Mouse (Mus musculus): ENCODE results near the gene Tmem72.

Gene Tmem72

DNA sequence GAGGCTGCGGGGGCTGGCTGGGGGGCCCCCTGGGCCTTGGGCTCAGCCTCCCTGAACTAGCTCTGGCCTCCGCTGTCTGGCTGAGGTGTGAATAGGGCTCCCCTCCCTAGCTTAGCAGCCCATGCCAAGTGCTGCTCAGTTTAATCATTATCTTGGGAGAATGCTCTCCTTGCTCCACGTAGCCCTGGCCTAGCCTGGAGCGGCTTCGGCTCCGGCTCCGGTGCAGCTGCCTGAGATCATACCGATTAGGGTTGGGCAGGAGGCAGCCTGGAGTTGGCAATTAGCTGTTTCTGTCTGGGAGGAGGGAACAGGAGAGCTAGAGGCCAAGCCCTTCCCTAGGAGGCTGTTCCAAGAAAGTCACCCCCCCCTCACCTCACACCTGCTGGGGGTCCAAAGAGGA is at the start of gene Tmem72:
TSS of gene Tmem72 (minus strand) at position 248 of the 400 bp plus-strand sequence.
- DNase-seq (ENCODE audit: low read depth), result no peak

DNA sequence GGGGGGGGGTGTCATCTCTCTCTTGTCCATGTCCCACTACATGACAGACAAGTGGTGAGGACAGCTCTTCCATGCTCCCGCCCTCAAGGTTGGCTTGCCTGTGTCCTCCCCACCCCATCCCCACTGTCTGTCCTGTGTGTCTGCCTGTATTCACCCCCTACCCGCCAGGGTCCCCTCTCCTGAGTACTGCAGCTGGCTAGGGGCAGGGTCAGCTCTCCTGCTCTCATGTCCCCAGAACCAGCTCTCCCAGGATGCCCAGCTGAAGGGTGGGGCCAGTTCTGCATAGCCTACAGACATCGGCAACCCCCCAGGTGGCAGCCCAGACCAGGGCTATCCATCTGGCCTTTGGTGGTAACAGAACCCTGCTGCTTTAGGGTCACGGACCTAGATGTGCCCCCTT is 47.8 kb upstream of the Tmem72 start:
- DNase-seq (ENCODE audit: low read depth), result no peak

GRCm38 (mm10) chr6:116762333-116762732 is 45.6 kb upstream of the Tmem72 start:
- no peak for DNase-seq (ENCODE audit: low read depth)

DNA sequence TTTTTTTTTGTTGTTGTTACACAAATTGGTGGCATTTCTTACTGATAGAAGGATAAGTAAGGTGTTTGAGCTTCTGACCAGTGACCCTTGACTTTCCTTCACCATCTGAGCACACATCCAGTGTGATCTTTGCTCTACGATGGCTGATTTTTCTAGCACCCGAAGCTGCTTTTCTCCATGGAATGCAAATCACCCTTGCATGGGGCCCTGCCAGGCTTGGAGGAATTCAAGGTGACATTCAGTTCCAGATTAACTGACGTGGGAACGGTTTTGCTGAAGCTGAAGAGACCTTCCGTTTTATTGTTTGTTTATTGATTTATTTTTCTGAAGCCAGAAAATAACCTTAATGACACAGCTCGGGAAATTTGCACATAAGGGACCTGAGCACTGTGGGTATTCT is 43.5 kb upstream of the Tmem72 start:
- DNase-seq (ENCODE audit: low read depth), result no peak

GRCm38 (mm10) chr6:116756364-116756763 is 39.7 kb upstream of the Tmem72 start:
- DNase-seq (ENCODE audit: low read depth), result peak; percentile 24

DNA sequence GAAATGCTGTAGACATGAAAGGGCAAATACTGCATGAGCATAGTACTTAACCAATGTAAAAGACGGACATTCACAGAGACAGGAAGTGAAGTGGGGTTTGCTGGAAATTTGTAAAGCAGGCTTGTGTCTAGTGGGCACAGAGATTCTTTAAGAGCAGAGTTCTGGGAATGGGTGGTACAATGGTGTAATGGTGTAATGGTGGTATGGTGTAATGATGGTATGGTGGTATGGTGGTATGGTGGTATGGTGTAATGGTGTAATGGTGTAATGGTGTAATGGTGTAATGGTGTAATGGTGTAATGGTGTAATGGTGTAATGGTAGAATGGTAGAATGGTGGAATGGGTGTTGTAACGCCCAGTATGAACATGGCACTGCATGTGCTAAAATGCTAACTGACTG is 21.3 kb upstream of the Tmem72 start:
- peak; percentile 11 for DNase-seq (ENCODE audit: low read depth)

- no peak for DNase-seq (ENCODE audit: low read depth)
Observed at GRCm38 (mm10) chr6:116735361-116735760, 18.6 kb upstream of the Tmem72 start.

GRCm38 (mm10) chr6:116733577-116733976 is 16.9 kb upstream of the Tmem72 start:
- DNase-seq (ENCODE audit: low read depth), result no peak

DNA sequence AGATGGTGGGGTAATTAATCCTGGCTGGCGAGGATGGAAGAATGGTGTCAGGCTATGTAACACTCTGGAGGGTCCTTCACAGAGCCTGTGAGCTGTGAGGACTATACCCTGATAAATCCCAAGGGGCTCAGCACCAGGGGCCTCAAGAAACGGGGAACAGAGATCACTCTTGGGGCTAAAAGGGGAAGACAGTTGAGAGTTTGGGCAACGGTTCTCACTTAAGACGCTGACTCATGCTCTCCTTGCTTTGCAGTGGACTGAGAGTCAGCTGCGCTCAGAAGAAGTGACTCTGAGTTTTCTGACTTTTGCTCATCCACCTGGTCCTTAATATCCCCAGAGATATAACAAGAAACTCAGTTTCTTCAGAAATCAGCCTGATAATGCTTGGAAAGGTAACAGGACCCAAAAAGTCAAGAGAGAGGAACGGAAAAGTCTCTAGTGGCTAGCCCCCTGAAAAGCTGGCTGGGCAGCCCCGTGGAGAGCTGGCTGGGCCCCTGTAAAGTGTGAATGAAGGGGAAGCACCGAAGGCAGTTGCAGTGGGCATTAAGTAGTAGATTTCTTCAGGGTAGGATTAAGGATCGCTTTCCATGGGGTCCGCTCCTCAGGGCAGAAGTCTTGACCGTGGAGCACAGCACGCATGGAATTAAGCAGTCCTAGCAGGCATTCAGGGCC is 7.9 kb upstream of the Tmem72 start:
- peak; percentile 53 for DNase-seq (ENCODE audit: low read depth)

DNA sequence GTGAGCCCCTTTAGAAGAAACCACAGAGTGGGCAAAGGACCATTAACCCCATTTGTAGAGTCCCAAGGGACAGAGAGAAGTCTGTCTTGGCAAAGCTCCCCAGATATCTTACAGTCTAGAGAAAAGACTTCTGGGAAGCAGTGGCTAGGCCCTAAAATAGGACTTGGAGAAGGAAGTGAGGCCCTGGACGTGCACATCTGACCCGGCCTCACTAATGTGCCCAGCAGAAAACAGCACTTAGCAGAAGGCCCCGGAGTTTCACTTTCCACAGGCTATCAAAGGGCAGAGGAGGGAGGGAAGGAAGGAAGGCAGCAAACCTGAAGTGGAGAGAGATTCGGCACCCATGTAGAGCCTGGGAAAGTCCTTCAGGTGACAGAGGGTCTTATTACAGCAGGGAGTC is 2.2 kb upstream of the Tmem72 start:
- DNase-seq (ENCODE audit: low read depth), result no peak

DNA sequence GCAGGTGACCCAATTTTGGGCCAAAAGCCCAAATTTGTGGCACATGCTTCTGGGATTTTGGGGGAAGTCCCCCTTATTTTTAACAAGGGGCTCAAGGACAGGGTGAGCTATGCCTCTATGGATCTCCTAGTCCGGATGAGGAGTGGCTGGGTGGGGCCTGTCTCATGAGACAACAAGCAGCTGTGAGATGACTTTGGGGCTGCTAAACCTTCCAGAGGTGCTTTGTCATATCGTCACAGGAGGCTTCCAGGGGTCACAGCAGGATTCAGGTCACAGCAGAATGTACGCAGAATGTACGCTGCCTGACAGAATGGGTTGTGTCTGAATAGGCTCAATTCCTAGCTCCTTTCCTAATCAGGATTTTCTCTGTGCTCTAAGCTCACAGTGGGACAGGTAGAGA is 1.6 kb upstream of the Tmem72 start:
- no peak for DNase-seq (ENCODE audit: low read depth)

DNA sequence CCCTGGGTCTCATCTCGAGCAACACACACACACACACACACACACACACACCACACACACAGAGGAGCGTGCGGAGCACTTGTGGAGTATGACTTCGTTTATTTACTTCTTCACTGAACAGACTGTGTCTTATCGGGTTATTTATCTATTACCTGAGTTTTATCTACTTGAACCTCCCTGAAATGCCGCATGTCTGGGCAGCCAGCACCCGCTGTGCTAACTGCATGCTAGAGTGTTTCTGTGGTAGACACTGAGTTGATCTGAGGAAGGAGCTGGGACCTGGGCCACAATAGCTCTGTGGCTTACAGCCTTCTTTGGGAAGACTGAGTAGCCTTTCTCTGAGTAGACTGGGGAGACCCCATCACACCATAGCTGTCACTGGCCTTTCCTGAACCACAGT is 1.1 kb upstream of the Tmem72 start:
- DNase-seq (ENCODE audit: low read depth), result no peak

- DNase-seq (ENCODE audit: low read depth), result no peak
Observed at GRCm38 (mm10) chr6:116715166-116715565, 1.5 kb downstream of the Tmem72 start.

GRCm38 (mm10) chr6:116714576-116714975 is 2.1 kb downstream of the Tmem72 start:
- DNase-seq (ENCODE audit: low read depth), result no peak

DNA sequence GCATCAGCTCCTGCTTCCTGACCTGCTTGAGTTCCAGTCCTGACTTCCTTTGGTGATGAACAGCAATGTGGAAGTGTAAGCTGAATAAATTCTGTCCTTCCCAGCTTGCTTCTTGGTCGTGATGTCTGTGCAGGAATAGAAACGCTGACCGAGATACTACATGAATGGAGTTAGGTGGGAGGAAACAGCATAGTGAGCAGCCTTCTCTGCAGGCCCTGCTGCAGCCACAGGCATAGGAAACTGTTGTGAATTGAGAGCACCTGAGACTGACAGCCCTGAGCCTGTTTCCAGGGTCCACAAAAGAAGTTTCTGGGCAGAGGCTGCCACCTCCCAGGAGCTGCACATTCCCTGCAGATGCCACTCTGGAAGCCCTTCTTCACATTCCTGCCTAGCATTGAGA is 2.7 kb downstream of the Tmem72 start:
- DNase-seq (ENCODE audit: low read depth), result no peak

DNA sequence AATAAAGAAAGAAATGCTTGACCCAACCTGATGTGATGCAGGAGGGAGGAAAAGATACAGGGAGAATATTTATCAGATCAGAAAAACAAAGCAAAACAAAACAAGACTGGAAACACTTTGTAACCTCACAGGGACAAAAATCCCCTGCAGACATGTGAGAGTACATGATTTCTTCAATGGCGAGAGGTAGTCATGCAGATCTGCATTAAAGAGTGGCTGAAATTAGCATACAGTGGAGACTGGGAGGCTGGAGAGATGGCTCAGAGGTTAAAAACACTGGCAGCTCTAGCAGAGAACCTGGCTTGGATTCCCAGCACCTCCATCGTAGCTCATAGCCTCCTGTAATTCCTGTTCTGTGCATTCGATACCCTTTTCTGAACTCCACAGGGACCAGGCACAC is 4.2 kb downstream of the Tmem72 start:
- no peak for DNase-seq (ENCODE audit: low read depth)

DNA sequence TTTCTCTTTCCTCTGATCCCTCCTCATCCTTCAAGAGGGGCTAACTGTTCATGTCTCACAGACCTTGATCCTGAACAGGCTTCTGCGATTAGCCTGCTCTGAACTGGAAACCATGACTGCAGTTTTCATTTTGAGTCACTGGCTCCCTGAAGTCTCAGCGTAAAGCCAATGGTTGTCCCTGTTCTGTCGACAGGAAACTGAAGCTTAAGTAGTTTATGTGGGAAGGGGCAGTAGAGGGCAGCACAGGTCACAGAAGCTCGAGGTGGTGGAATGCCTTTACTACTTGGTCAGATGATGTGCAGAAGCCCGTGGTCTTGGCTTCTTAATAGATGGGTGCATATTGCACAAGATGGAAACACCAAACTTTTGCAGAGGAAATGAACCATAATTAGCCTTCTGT is 4.7 kb downstream of the Tmem72 start:
- no peak for DNase-seq (ENCODE audit: low read depth)

DNA sequence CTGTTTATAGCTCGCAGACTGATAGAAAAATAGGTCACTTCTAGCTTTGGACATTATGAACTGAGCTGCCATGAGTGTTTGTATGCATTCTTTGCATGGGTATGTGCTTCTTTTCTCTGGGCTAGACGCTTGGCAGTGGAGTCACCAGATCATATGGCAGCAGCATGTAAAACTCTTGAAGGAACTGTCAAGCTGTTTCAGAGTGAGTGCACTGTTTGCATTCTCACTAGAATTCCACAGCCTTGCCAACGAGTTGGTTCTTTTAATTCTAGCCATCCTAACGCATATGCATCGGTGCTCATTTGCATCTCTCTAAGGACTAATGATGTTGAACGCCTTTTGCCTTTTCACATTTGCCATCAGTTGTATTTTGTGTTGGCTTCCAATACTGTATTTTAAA is 12.4 kb downstream of the Tmem72 start:
- DNase-seq (ENCODE audit: low read depth), result no peak

- peak; percentile 14 for DNase-seq (ENCODE audit: low read depth)
Observed at GRCm38 (mm10) chr6:116700821-116701220, 15.9 kb downstream of the Tmem72 start.

- no peak for DNase-seq (ENCODE audit: low read depth)
Observed at GRCm38 (mm10) chr6:116697896-116698425, 18.8 kb downstream of the Tmem72 start.

GRCm38 (mm10) chr6:116697413-116697812 is 19.3 kb downstream of the Tmem72 start:
- peak; percentile 66 for DNase-seq (ENCODE audit: low read depth)

DNA sequence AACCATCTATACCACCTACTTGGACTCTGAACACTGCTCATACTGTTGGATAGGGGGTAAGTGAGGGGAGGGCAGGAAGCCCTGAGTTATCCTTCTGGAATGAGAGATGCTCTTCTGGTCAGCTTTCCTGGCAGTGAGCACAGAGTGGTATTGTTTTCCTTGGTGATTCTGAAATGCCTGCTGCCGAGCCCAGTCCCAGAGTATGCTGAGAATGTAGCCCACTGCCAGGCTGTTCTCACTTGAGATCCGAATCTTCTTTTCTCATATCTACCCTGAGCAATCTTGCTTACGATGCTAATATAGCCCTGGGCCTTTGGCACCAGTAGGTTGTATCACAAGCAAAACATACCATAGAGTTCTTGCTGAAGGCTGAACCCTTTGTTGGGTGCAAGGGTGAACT is 22.4 kb downstream of the Tmem72 start:
- no peak for DNase-seq (ENCODE audit: low read depth)

- DNase-seq (ENCODE audit: low read depth), result no peak
Observed at GRCm38 (mm10) chr6:116693639-116694038, 23.1 kb downstream of the Tmem72 start.

DNA sequence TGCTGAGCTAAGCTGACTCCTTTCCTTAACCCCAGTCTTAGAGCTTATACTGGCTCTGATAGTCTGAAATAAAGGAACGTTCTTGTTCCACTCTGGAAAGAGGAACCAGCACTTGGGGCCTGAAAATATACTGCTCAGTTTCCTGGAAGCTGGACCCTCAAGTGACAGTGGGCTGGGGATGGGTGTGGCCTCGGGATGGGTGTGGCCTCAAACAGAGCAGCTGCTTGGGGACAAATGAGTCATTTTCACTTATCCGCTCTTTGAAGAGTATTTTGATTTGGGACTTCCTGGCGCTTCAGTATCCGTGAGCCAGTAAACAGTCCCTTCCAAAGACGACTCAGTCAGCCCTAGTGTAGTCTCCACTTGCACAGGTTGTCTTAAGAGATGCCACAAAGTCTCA is 34.4 kb downstream of the Tmem72 start:
- peak; percentile 72 for DNase-seq (ENCODE audit: low read depth)

All from 416B (cell line).